Mouse (Mus musculus): ENCODE measurements at regions not wholly inside any gene's neighbourhood (a gene's known extent, or its start where the extent isn't known, plus 50 kb on each side); places are given as distances from the start of the nearest gene placed in this dataset.

DNA sequence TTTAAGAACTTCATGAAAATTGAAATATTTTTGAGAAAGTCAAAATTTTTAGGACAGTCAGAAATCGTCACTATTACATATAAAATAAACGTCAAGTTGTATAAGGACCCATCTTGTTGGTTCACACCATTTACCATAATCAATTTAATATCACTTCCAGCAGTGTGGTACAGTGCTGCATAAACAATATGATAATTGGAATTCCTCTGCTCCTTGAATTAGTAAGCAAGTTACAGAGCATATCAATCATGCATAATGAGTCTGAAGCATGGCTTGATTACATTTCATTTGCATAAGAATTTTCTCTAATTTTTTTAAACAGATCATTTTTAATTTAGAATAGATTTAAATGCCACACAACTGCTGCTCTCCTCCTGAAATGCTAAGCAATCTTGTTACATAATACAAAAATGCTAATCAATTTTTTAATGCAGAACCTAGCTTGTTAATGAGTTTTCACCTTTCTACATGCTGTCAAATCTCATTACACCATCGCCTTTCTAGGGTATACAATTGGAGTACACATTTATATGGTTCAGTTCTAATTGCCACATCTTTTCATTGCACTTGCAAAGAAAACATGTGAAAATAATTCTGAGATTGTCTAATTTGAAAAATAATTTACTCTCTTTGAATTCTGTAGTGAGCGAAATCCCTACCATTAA lies 194.5 kb downstream of the Ctag2 start:
- DNase-seq: no peak

GRCm38 (mm10) chrX:65252746-65253145 lies 205.3 kb downstream of the Ctag2 start:
- DNase-seq: peak; percentile 73

All from kidney, adult 9 months (tissue).